Mouse (Mus musculus) CD4-positive helper T cell, adult 2 months (primary cell): ENCODE data around the gene Kank2.

Source experiments
- DNase-seq: peaks from one replicate; pipeline ENCODE4 v3.0.0-alpha.2; 2012; ENCODE audit warnings: low read depth, missing footprints, low spot score

Kank2 gene

DNA sequence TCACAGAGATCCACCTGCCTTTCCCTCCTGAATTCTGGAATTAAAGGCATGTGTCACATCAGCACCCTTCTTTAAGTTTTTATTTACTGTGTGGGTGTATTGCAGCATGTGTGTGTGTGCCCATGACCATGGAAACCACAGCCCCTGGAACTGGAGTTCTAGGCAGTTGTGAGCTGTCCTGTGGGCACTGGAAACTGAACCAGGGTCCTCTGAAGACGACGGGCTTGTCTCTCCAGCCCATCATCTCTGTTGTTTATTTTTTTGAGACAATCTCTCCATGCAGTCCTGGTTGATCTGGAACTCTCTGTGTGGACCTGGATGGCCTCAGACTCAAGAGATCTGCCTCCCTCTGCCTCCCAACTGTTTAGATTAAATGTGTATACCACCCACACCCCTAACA, 81.5 kb downstream of the Kank2 start:
- no peak for DNase-seq
